Mouse (Mus musculus) heart, adult 2 months (tissue): Measurements from ENCODE around the gene Itih1.

Source experiments
- CTCF ChIP-seq: fragments of 200-600 bp; IDR thresholded peaks from 2 replicates; pipeline ENCODE4 v1.8.1; 2022; ENCODE audit warnings: antibody characterized with exemption, mild to moderate bottlenecking, moderate library complexity
- EP300 ChIP-seq: fragments of 200-500 bp; IDR thresholded peaks from 2 replicates; pipeline ENCODE4 v1.6.1; 2011; ENCODE audit warnings: low read depth, low read length, control low read depth; ENCODE audit not compliant: insufficient read depth
- POLR2A ChIP-seq: fragments of 200-500 bp; IDR thresholded peaks from 2 replicates; pipeline ENCODE4 v1.6.1; 2011; ENCODE audit warnings: mild to moderate bottlenecking, low read depth, low read length, control low read depth; ENCODE audit not compliant: insufficient read depth

GRCm38 (mm10) chr14:30907814-30908265, 35.2 kb downstream of the Itih1 start:
- TF ChIP-seq EP300 (no peak), CTCF (no peak), POLR2A (no peak)
